Mouse (Mus musculus): ENCODE data around the gene Furin. TPM values are rescaled to one million over a fixed set of nuclear protein-coding genes. Genes with fewer than 3 reads are reported as not detected.

Gene Furin
- total and polyA plus RNA-seq, 2 experiments: 26.5 to 152 TPM

DNA sequence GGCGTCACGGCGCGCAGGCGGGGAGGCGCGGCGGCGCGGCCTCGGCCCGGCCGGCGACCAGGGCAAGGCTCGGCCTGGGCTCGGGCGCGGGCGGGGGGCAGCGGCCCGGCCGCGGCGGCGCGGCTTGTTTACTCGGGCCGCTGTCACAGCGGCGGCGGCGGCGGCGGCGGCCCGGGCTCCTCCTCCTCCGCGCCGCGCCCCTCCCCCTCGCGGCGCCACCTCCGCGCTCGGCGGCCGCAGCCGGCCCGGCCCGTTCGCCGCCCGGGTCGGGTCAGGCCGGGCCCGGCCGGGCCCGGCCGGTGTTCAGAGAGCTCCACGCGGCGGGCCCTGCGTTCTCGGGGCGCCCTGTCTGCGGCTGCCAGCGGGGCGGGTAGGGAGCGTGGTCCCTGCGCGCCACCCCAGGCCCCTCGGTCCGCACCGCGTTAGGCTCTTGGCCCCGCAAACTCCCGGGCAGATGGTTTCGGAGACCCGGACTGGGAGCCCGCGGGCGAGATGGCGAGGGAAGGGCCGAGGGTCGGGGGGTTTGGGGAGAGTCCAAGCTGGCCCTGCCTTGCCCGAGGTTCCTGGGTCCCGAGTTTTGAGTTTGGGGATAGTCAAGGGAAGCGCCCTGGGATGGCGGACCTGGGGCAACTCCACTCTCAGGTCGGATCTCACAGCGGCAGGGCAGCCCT, 2.5 kb downstream of the Furin start:
- Histone ChIP-seq H3K9ac (ENCODE audit: low read depth, low read length) (peak overlapping the region; percentile 98), H3K79me2 (ENCODE audit: control insufficient read depth, insufficient read depth, low read length) (peaks cover 24% of the 10 kb centered on the region), H3K36me3 (ENCODE audit: control insufficient read depth, insufficient read depth, low read length) (peaks cover 5% of the 10 kb centered on the region), H3K4me1 (ENCODE audit: control insufficient read depth, insufficient read depth, low read length) (peaks cover 16% of the 10 kb centered on the region), H3K27ac (replicated peaks; ENCODE audit: insufficient read depth, low read depth, low read length) (peak overlapping the region; percentile 98), H3K27me3 (ENCODE audit: control insufficient read depth, insufficient read depth, low read length) (no peaks in the 10 kb centered on the region), H3K4me3 (ENCODE audit: insufficient read depth, low read depth, low read length) (peak overlapping the region; percentile 84)
- no peak for DNase-seq (ENCODE audit: extremely low read depth, low read depth, low spot score)
- TF ChIP-seq POLR2A (IDR thresholded peaks at IDR 0.05; ENCODE audit: extremely low read depth, insufficient read depth, low read length) (peak; percentile 48; the same call in 1 of the 2 replicates), CTCF (IDR thresholded peaks at IDR 0.05; ENCODE audit: low read depth, low read length) (no peak)
- WGBS: 14% methylated on average over 92 of the region's 92 CpGs

GRCm38 (mm10) chr7:80401860-80402641, 3.2 kb downstream of the Furin start:
- 2% methylated on average over 89 of the region's 102 CpGs for WGBS
- H3K27ac ChIP-seq (replicated peaks; ENCODE audit: insufficient read depth, low read depth, low read length): peak overlapping the region; percentile 98
- H3K27me3 ChIP-seq (ENCODE audit: control insufficient read depth, insufficient read depth, low read length): no peaks in the 10 kb centered on the region
- no peak for DNase-seq (ENCODE audit: extremely low read depth, low read depth, low spot score)
- peaks cover 24% of the 10 kb centered on the region for H3K79me2 ChIP-seq (ENCODE audit: control insufficient read depth, insufficient read depth, low read length)
- H3K4me1 ChIP-seq (ENCODE audit: control insufficient read depth, insufficient read depth, low read length): peaks cover 16% of the 10 kb centered on the region
- peak; percentile 94 for TF ChIP-seq POLR2A (IDR thresholded peaks at IDR 0.05; ENCODE audit: extremely low read depth, insufficient read depth, low read length)
- TF ChIP-seq CTCF (IDR thresholded peaks at IDR 0.05; ENCODE audit: low read depth, low read length): no peak
- H3K9ac ChIP-seq (ENCODE audit: low read depth, low read length): peak overlapping the region; percentile 98
- H3K36me3 ChIP-seq (ENCODE audit: control insufficient read depth, insufficient read depth, low read length): peaks cover 12% of the 10 kb centered on the region
- H3K4me3 ChIP-seq (ENCODE audit: insufficient read depth, low read depth, low read length): peak overlapping the region; percentile 84

GRCm38 (mm10) chr7:80401041-80401859, 4.0 kb downstream of the Furin start:
- no peak for TF ChIP-seq POLR2A (IDR thresholded peaks at IDR 0.05; ENCODE audit: extremely low read depth, insufficient read depth, low read length)
- TF ChIP-seq CTCF (IDR thresholded peaks at IDR 0.05; ENCODE audit: low read depth, low read length): no peak
- peaks cover 24% of the 10 kb centered on the region for H3K79me2 ChIP-seq (ENCODE audit: control insufficient read depth, insufficient read depth, low read length)
- peak; percentile 86 for DNase-seq (ENCODE audit: extremely low read depth, low read depth, low spot score)
- peaks cover 17% of the 10 kb centered on the region for H3K36me3 ChIP-seq (ENCODE audit: control insufficient read depth, insufficient read depth, low read length)
- peak overlapping the region; percentile 98 for H3K27ac ChIP-seq (replicated peaks; ENCODE audit: insufficient read depth, low read depth, low read length)
- WGBS: 6% methylated on average over 5 of the region's 5 CpGs
- peaks cover 16% of the 10 kb centered on the region for H3K4me1 ChIP-seq (ENCODE audit: control insufficient read depth, insufficient read depth, low read length)
- H3K27me3 ChIP-seq (ENCODE audit: control insufficient read depth, insufficient read depth, low read length): no peaks in the 10 kb centered on the region
- H3K4me3 ChIP-seq (ENCODE audit: insufficient read depth, low read depth, low read length): peak overlapping the region; percentile 84
- H3K9ac ChIP-seq (ENCODE audit: low read depth, low read length): peak overlapping the region; percentile 98

DNA sequence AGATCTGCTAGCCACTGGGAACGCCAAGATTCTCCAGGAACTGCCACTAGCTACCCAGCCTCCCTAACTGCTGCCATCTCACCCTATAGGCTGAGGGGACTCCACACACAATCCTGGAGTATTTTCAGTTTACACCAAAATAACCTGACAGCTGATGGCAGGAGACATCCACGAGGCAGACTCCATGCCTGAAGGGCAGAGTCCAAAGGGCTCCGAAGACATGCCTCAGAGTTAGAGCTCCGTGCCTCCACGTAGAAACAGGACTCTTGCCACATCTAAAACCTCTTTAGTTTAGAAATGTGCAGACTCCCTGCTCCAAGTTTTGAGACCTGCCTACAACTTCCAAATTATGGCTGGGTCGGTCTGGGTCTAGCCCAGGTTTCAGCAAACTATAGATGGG, 4.7 kb downstream of the Furin start:
- Histone ChIP-seq H3K9ac (ENCODE audit: low read depth, low read length) (peak overlapping the region; percentile 98), H3K27ac (replicated peaks; ENCODE audit: insufficient read depth, low read depth, low read length) (peak overlapping the region; percentile 98)
- peak; percentile 86 for DNase-seq (ENCODE audit: extremely low read depth, low read depth, low spot score)

DNA sequence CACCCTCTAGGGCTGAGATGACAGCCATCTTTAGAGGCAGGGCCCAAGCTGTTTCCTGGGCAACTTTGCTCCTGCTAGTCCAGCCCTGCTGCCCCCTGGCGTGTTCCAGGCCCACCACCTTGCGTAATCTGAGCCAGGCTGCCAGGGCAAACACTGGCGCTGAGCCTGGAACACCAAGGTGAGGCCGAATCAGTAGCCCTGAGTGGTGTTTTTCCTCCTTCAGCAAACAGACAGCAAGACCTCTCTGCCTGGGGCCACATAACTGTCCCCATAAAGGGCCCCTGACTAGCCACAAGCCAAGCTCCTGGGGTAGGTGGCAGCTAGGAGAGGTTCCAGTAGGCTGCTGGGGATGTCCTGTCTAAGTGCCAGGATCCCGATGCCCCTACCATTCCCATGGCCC, 5.1 kb downstream of the Furin start:
- peaks cover 27% of the 10 kb centered on the region for H3K36me3 ChIP-seq (ENCODE audit: control insufficient read depth, insufficient read depth, low read length)
- H3K9ac ChIP-seq (ENCODE audit: low read depth, low read length): peak overlapping the region; percentile 98
- H3K4me3 ChIP-seq (ENCODE audit: insufficient read depth, low read depth, low read length): peak overlapping the region; percentile 84
- peak; percentile 97 for DNase-seq (ENCODE audit: extremely low read depth, low read depth, low spot score)
- TF ChIP-seq POLR2A (IDR thresholded peaks at IDR 0.05; ENCODE audit: extremely low read depth, insufficient read depth, low read length): peak; percentile 59; the same call in 1 of the 2 replicates
- no peak; the same call in 1 of the 2 replicates for TF ChIP-seq CTCF (IDR thresholded peaks at IDR 0.05; ENCODE audit: low read depth, low read length)
- H3K27ac ChIP-seq (replicated peaks; ENCODE audit: insufficient read depth, low read depth, low read length): peak overlapping the region; percentile 98
- H3K79me2 ChIP-seq (ENCODE audit: control insufficient read depth, insufficient read depth, low read length): peaks cover 27% of the 10 kb centered on the region
- WGBS: 24% methylated on average over 5 of the region's 5 CpGs
- H3K27me3 ChIP-seq (ENCODE audit: control insufficient read depth, insufficient read depth, low read length): no peaks in the 10 kb centered on the region
- H3K4me1 ChIP-seq (ENCODE audit: control insufficient read depth, insufficient read depth, low read length): peaks cover 16% of the 10 kb centered on the region

More for the DNA sequence above, 4.7 kb downstream of the Furin start:
- Histone ChIP-seq H3K79me2 (ENCODE audit: control insufficient read depth, insufficient read depth, low read length) (peaks cover 27% of the 10 kb centered on the region), H3K36me3 (ENCODE audit: control insufficient read depth, insufficient read depth, low read length) (peaks cover 23% of the 10 kb centered on the region), H3K4me1 (ENCODE audit: control insufficient read depth, insufficient read depth, low read length) (peaks cover 16% of the 10 kb centered on the region), H3K4me3 (ENCODE audit: insufficient read depth, low read depth, low read length) (peak overlapping the region; percentile 84), H3K27me3 (ENCODE audit: control insufficient read depth, insufficient read depth, low read length) (no peaks in the 10 kb centered on the region)
- WGBS: 20% methylated on average over 6 of the region's 6 CpGs
- TF ChIP-seq CTCF (IDR thresholded peaks at IDR 0.05; ENCODE audit: low read depth, low read length) (0 out of 2 replicates have a peak, but pooled peaks have one; percentile 5), POLR2A (IDR thresholded peaks at IDR 0.05; ENCODE audit: extremely low read depth, insufficient read depth, low read length) (no peak)

All from liver, adult 2 months (tissue).